Mouse (Mus musculus): ENCODE data around the gene Slc12a5.

- no peak for TF ChIP-seq POLR2A (IDR thresholded peaks at IDR 0.05; ENCODE audit: borderline replicate concordance, extremely low read depth, insufficient read depth, insufficient read length, poor library complexity, severe bottlenecking)
- no peak for TF ChIP-seq CTCF (IDR thresholded peaks at IDR 0.05; ENCODE audit: borderline replicate concordance, extremely low read depth, insufficient read depth, insufficient read length)
Observed at GRCm38 (mm10) chr2:165043729-165044128, 83.1 kb downstream of the Slc12a5 start.

All from brain, embryonic 14.5 days (tissue).